Mouse (Mus musculus): ENCODE measurements around the gene Arhgef3. TPM values are rescaled to one million over a fixed set of nuclear protein-coding genes. Genes with fewer than 3 reads are reported as not detected.

Gene Arhgef3
- polyA plus RNA-seq, 1 experiment, result 17.3 TPM

DNA sequence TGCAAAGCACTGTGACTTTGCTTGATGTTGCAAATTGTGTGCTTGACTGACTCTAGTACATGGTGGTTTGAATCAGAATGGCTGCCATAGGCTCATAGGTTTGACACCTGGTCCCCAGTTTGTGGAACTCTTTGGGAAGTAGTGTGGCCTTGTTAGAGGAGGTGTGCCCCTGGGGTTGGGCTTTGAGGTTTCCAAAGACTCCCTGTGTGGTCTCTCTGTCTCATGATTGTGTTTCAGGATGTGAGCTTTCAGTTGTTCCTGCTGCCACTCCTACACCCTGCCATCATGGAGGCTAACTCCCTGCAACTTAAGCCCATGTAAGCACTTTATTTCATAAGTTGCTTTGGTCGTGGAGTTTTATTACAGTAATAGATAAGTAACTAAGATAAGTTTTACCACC, 16.0 kb downstream of the Arhgef3 start:
- TF ChIP-seq CTCF (conservative IDR thresholded peaks at IDR 0.05; ENCODE audit: insufficient read depth, insufficient read length, low read depth, low read length) (no peak), POLR2A (IDR thresholded peaks at IDR 0.05; ENCODE audit: low read depth, low read length) (no peak)
- Histone ChIP-seq H3K4me1 (ENCODE audit: control insufficient read depth, insufficient read depth, low read length) (peaks cover 3% of the 10 kb centered on the region; the same call in 1 of the 2 replicates), H3K4me3 (ENCODE audit: insufficient read depth, low read depth, low read length) (no peak overlapping the region), H3K36me3 (ENCODE audit: control insufficient read depth, insufficient read depth, low read length) (no peaks in the 10 kb centered on the region), H3K27me3 (replicated peaks; ENCODE audit: control insufficient read depth, insufficient read depth, low read length) (no peaks in the 10 kb centered on the region), H3K27ac (ENCODE audit: insufficient read depth, low read depth, low read length) (no peak overlapping the region)
- WGBS, result 21% methylated on average over 1 of the region's 1 CpGs
- DNase-seq, result no peak

DNA sequence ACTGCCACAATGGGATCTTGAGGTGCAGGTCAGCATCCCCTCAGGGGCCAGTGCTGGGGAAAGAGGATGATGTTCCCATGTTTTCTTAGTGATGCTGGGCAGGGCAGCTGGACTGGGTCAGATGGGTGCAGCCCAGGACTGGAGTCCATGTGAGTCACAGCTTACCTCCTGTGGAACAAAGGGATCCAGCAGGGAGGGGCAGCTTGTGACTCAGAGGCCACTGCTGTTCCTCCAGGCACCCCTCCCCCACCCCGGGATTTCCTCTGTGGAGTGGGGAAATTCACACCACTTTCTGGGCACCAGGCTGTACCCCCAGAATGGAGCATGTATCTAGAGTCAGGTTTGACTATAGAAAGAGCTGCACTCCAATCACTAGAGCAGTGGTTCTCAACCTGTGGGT, 16.8 kb downstream of the Arhgef3 start:
- TF ChIP-seq CTCF (conservative IDR thresholded peaks at IDR 0.05; ENCODE audit: insufficient read depth, insufficient read length, low read depth, low read length) (no peak), POLR2A (IDR thresholded peaks at IDR 0.05; ENCODE audit: low read depth, low read length) (no peak)
- no peak overlapping the region for H3K4me3 ChIP-seq (ENCODE audit: insufficient read depth, low read depth, low read length)
- no peak overlapping the region for H3K27ac ChIP-seq (ENCODE audit: insufficient read depth, low read depth, low read length)
- no peaks in the 10 kb centered on the region for H3K27me3 ChIP-seq (replicated peaks; ENCODE audit: control insufficient read depth, insufficient read depth, low read length)
- peaks cover 3% of the 10 kb centered on the region; the same call in 1 of the 2 replicates for H3K4me1 ChIP-seq (ENCODE audit: control insufficient read depth, insufficient read depth, low read length)
- H3K36me3 ChIP-seq (ENCODE audit: control insufficient read depth, insufficient read depth, low read length), result no peaks in the 10 kb centered on the region
- DNase-seq, result no peak
- 68% methylated on average over 1 of the region's 1 CpGs for WGBS

DNA sequence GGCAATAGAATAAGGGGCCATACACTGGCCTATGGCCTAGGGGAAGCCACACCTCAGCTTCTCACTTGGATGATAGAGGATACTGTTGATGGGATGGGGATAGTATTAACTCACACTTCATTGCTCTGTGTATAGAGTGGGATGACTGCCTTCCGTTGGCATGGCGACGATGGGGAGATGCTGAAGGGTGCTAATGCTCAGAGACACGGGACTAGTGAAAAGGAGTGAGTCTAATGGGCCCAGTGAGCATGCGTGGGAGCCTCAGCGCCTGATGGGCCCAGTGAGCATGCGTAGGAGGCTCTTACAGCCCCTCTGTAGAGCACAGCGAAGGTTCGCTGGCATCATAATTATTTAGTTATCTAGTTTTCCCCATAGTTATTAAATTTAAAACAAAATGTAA, 24.2 kb downstream of the Arhgef3 start:
- Histone ChIP-seq H3K4me1 (ENCODE audit: control insufficient read depth, insufficient read depth, low read length) (no peaks in the 10 kb centered on the region), H3K36me3 (ENCODE audit: control insufficient read depth, insufficient read depth, low read length) (no peaks in the 10 kb centered on the region), H3K27me3 (replicated peaks; ENCODE audit: control insufficient read depth, insufficient read depth, low read length) (no peaks in the 10 kb centered on the region), H3K27ac (ENCODE audit: insufficient read depth, low read depth, low read length) (no peak overlapping the region), H3K4me3 (ENCODE audit: insufficient read depth, low read depth, low read length) (no peak overlapping the region)
- DNase-seq, result no peak
- no peak for TF ChIP-seq POLR2A (IDR thresholded peaks at IDR 0.05; ENCODE audit: low read depth, low read length)
- no peak for TF ChIP-seq CTCF (conservative IDR thresholded peaks at IDR 0.05; ENCODE audit: insufficient read depth, insufficient read length, low read depth, low read length)
- 75% methylated on average over 9 of the region's 9 CpGs for WGBS

DNA sequence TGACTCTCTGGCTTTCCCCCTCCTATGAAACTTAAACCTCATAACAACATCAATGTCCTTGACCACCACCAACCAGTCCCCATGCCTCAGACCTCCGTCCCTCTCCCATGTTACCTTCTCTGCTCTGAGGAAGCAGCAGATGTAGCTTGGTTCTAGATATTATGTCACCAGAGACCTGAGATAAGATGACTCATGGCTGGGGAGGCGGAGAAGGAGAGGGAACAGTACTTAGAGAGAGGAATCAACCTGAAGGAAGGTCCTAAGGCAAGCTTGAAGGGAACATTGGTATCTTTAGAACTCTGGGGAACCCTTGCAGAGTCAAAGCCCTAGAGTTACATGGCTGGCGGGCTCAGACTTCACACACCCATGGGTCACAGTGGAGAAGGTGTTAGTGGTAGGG, 25.3 kb downstream of the Arhgef3 start:
- no peak overlapping the region for H3K4me3 ChIP-seq (ENCODE audit: insufficient read depth, low read depth, low read length)
- TF ChIP-seq POLR2A (IDR thresholded peaks at IDR 0.05; ENCODE audit: low read depth, low read length) (no peak), CTCF (conservative IDR thresholded peaks at IDR 0.05; ENCODE audit: insufficient read depth, insufficient read length, low read depth, low read length) (no peak)
- WGBS, result 92% methylated on average over 3 of the region's 3 CpGs
- no peaks in the 10 kb centered on the region for H3K4me1 ChIP-seq (ENCODE audit: control insufficient read depth, insufficient read depth, low read length)
- H3K27me3 ChIP-seq (replicated peaks; ENCODE audit: control insufficient read depth, insufficient read depth, low read length), result no peaks in the 10 kb centered on the region
- no peaks in the 10 kb centered on the region for H3K36me3 ChIP-seq (ENCODE audit: control insufficient read depth, insufficient read depth, low read length)
- DNase-seq, result no peak
- no peak overlapping the region for H3K27ac ChIP-seq (ENCODE audit: insufficient read depth, low read depth, low read length)

DNA sequence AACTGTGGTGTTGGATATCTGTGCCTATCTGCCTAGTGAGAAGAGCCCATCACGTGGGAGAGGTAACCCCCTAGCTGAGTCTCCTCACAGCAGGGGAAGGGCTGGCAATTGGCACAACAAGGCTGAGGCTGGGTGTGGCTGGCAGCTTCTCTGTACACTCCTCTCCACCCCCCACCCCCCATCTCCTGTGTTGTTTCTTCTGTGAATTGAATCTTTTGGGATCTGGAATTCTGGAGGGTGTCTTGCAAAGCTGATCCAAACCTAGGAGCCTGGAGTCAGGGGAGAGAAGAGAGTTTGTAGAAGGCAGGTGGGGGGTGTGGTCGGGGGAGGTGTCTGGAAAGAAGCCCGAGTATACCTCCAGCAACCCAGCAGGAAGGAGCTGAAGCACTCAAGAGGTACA, 26.8 kb downstream of the Arhgef3 start:
- Histone ChIP-seq H3K4me3 (ENCODE audit: insufficient read depth, low read depth, low read length) (no peak overlapping the region), H3K27ac (ENCODE audit: insufficient read depth, low read depth, low read length) (no peak overlapping the region), H3K27me3 (replicated peaks; ENCODE audit: control insufficient read depth, insufficient read depth, low read length) (no peaks in the 10 kb centered on the region), H3K36me3 (ENCODE audit: control insufficient read depth, insufficient read depth, low read length) (no peaks in the 10 kb centered on the region), H3K4me1 (ENCODE audit: control insufficient read depth, insufficient read depth, low read length) (no peaks in the 10 kb centered on the region)
- 49% methylated on average over 3 of the region's 3 CpGs for WGBS
- no peak for DNase-seq
- TF ChIP-seq CTCF (conservative IDR thresholded peaks at IDR 0.05; ENCODE audit: insufficient read depth, insufficient read length, low read depth, low read length) (no peak), POLR2A (IDR thresholded peaks at IDR 0.05; ENCODE audit: low read depth, low read length) (no peak)

DNA sequence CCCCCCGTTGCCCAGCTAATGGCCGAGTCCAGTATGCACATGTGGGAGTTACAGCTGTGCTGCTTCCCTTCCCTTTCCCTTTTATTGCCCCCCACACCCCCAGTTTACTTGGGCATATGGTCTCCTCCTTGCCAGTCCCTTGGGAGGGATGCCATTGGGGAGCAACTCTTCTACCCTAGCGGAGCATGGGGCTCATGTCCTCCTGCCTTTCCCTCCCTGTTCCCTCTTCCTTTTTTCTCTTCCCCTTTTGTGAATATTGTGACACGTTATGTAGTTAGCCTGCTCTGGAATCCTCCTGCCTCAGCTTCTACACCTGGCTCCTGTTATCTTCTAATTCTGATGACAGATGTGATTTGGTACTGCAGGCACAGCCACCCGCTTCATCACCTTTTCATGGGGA, 28.0 kb downstream of the Arhgef3 start:
- Histone ChIP-seq H3K27ac (ENCODE audit: insufficient read depth, low read depth, low read length) (no peak overlapping the region), H3K4me1 (ENCODE audit: control insufficient read depth, insufficient read depth, low read length) (no peaks in the 10 kb centered on the region), H3K4me3 (ENCODE audit: insufficient read depth, low read depth, low read length) (no peak overlapping the region), H3K27me3 (replicated peaks; ENCODE audit: control insufficient read depth, insufficient read depth, low read length) (no peaks in the 10 kb centered on the region), H3K36me3 (ENCODE audit: control insufficient read depth, insufficient read depth, low read length) (no peaks in the 10 kb centered on the region)
- no peak for DNase-seq
- WGBS, result 88% methylated on average over 5 of the region's 5 CpGs
- no peak for TF ChIP-seq CTCF (conservative IDR thresholded peaks at IDR 0.05; ENCODE audit: insufficient read depth, insufficient read length, low read depth, low read length)
- no peak for TF ChIP-seq POLR2A (IDR thresholded peaks at IDR 0.05; ENCODE audit: low read depth, low read length)

DNA sequence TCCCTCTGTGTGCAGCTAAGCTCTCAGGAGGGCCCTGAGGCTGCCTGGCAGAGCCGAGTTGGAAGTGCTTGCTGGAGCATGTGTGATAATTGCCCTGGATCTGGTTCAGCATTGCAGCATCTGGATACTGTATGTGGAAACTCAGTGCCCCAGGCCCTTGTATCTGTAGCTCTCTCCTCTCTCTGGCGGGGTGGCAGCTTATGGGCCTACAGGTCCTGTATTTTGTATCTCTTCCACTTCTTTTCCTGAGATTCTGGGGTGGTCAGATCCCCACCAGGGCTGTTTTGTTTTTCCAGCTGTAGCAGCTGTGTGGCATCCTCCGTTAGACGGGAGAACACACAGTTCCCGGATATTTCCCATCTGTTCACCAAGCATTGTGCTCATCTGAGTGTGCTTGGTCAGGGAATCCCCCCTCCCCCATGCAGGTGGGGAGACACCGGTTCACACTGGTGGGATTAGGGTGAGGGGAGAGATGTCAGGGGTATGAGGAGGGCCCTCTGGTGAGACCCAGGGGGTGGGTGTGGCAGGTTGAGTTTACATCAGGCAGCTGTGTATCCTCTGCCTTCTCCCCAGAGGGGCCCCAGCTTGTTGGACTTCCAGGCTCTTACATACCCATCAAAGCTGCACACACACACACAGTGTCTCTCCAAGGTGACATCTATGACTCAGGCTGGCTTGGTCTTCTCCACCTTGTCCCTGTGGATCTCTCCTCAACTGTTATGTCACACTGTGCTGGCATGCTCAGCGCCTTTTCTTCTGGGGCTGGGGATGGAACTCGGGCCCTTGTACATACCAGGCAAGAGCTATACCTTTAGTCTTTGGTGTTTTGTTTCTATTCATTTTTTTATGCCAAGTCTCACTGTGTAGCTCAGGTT, 30.7 kb downstream of the Arhgef3 start:
- H3K4me3 ChIP-seq (ENCODE audit: insufficient read depth, low read depth, low read length), result no peak overlapping the region
- no peak for TF ChIP-seq POLR2A (IDR thresholded peaks at IDR 0.05; ENCODE audit: low read depth, low read length)
- no peak for TF ChIP-seq CTCF (conservative IDR thresholded peaks at IDR 0.05; ENCODE audit: insufficient read depth, insufficient read length, low read depth, low read length)
- 70% methylated on average over 8 of the region's 8 CpGs for WGBS
- no peaks in the 10 kb centered on the region for H3K27me3 ChIP-seq (replicated peaks; ENCODE audit: control insufficient read depth, insufficient read depth, low read length)
- H3K27ac ChIP-seq (ENCODE audit: insufficient read depth, low read depth, low read length), result no peak overlapping the region
- H3K36me3 ChIP-seq (ENCODE audit: control insufficient read depth, insufficient read depth, low read length), result no peaks in the 10 kb centered on the region
- DNase-seq, result no peak
- H3K4me1 ChIP-seq (ENCODE audit: control insufficient read depth, insufficient read depth, low read length), result no peaks in the 10 kb centered on the region
